Mouse (Mus musculus): Measurements from ENCODE around the gene Tbc1d15.
A peak's percentile ranks its signal among the peaks of the same experiment; 100 is the strongest.

Tbc1d15 gene

GRCm38 (mm10) chr10:115251088-115251934 lies at the start of gene Tbc1d15:
Tbc1d15 (minus strand) TSS chr10:115251467.
- peak; percentile 96 for DNase-seq

GRCm38 (mm10) chr10:115298683-115299082 lies 47.4 kb upstream of the Tbc1d15 start:
- no peak for DNase-seq

- no peak for DNase-seq
Measured at GRCm38 (mm10) chr10:115297582-115297981, 46.3 kb upstream of the Tbc1d15 start.

- no peak for DNase-seq
Measured at GRCm38 (mm10) chr10:115296401-115296935, 45.2 kb upstream of the Tbc1d15 start.

- no peak for DNase-seq
Measured at GRCm38 (mm10) chr10:115295162-115295561, 43.9 kb upstream of the Tbc1d15 start.

GRCm38 (mm10) chr10:115294715-115295114 lies 43.4 kb upstream of the Tbc1d15 start:
- no peak for DNase-seq

- no peak for DNase-seq
Measured at GRCm38 (mm10) chr10:115293946-115294345, 42.7 kb upstream of the Tbc1d15 start.

GRCm38 (mm10) chr10:115290671-115291070 lies 39.4 kb upstream of the Tbc1d15 start:
- DNase-seq, result no peak

GRCm38 (mm10) chr10:115288856-115289255 lies 37.6 kb upstream of the Tbc1d15 start:
- DNase-seq, result no peak

GRCm38 (mm10) chr10:115284170-115284569 lies 32.9 kb upstream of the Tbc1d15 start:
- DNase-seq, result no peak

- DNase-seq, result no peak
Measured at GRCm38 (mm10) chr10:115281381-115281780, 30.1 kb upstream of the Tbc1d15 start.

- DNase-seq, result no peak
Measured at GRCm38 (mm10) chr10:115271649-115272048, 20.4 kb upstream of the Tbc1d15 start.

- DNase-seq, result no peak
Measured at GRCm38 (mm10) chr10:115270612-115271390, 19.5 kb upstream of the Tbc1d15 start.

GRCm38 (mm10) chr10:115262926-115263562 lies 11.8 kb upstream of the Tbc1d15 start:
- DNase-seq, result no peak

GRCm38 (mm10) chr10:115262261-115262660 lies 11.0 kb upstream of the Tbc1d15 start:
- DNase-seq, result no peak

GRCm38 (mm10) chr10:115261428-115261827 lies 10.2 kb upstream of the Tbc1d15 start:
- DNase-seq, result no peak

GRCm38 (mm10) chr10:115256162-115256561 lies 4.9 kb upstream of the Tbc1d15 start:
- no peak for DNase-seq

- no peak for DNase-seq
Measured at GRCm38 (mm10) chr10:115253521-115253920, 2.3 kb upstream of the Tbc1d15 start.

GRCm38 (mm10) chr10:115252321-115252757 lies 1.1 kb upstream of the Tbc1d15 start:
- no peak for DNase-seq

- no peak for DNase-seq
Measured at GRCm38 (mm10) chr10:115250235-115251087, 806 bp downstream of the Tbc1d15 start.

GRCm38 (mm10) chr10:115248041-115248440 lies 3.2 kb downstream of the Tbc1d15 start:
- DNase-seq, result no peak

GRCm38 (mm10) chr10:115245488-115245887 lies 5.8 kb downstream of the Tbc1d15 start:
- no peak for DNase-seq
